In the genomic region with DNA sequence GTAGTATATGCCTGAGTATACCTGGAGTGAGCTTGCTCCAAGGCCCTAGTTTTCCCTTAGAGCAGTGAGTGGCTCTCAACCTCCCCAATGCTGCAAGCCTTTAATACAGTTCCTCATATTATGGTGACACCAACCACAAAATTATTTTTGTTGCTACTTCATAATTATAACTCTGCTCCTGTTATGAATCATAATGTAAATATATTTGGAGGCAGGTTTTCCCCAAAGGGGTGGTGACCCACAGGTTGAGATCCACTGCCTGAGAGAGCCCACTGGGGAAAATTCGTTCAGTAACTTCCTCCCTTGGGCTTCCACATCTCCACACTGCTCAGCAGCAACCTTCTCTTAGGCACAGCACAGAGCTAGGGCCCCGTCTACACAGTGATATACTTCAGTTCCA, we compare ENCODE assay signal across 20 mouse cellular contexts.
DNase-seq lines count a peak whose midpoint lies in the region; ATAC-seq and TF ChIP-seq lines count a peak whose summit lies in the region.
"Had no signal": no experiment of that assay in that cellular context is flagged by ENCODE, and none has a peak within 500 bp of the region (broad histone marks: within the 10 kb centered on the region; RNA-seq: fewer than 3 reads in every experiment).

No protein-coding gene starts in this region.

- no peaks in the 10 kb centered on the region for H3K79me2 ChIP-seq in CH12.LX (replicated peaks; ENCODE audit: control insufficient read depth, extremely low read depth, insufficient read depth, poor library complexity, severe bottlenecking)

- H3K9ac ChIP-seq in CH12.LX (ENCODE audit: insufficient read depth, low read depth) = no peak overlapping the region
- no peak overlapping the region for H3K9ac ChIP-seq in neural tube, embryonic 15.5 days (replicated peaks)

- DNase-seq in A20 (ENCODE audit: low read depth, low spot score) (peak; percentile 64), CH12.LX (ENCODE audit: extremely low read depth) (peak; percentile 85)
- DNase-seq in spleen, postnatal 10 days (ENCODE audit: low spot score in 2 of 2) = no peak
- DNase-seq: adrenal gland, adult 2 months; adrenal gland, adult 8-10 months; adrenal gland, postnatal 10 days; adrenal gland, postnatal 14 days; adrenal gland, postnatal 25 days; adrenal gland, postnatal 36 days; B cell, adult 2 months; cerebellum, adult 11 months; cerebellum, adult 11-12 months; cerebellum, adult 18-20 months; cerebellum, adult 2 months; cerebellum, adult 8-10 months had no signal

- in situ Hi-C loops in CH12.LX (cut with MboI; ENCODE audit: low pct_ligation_motif_present, low pct_unique_long_range_greater_than_20kb, low sequenced_read_pairs) = no loop called here

- peaks cover 18 to 65% of the 10 kb centered on the region in 2 experiments for H3K4me1 ChIP-seq in CH12.LX (ENCODE audit: control insufficient read depth in 1 of 2, insufficient read depth in 2 of 2)
- H3K4me1 ChIP-seq in neural tube, embryonic 15.5 days = 0 out of 2 replicates have a peak, but pooled peaks cover 12% of the 10 kb centered on the region

- peak; percentile 63 for TF ChIP-seq EP300 in CH12.LX (IDR thresholded peaks at IDR 0.05; ENCODE audit: low read length)

- TF ChIP-seq CTCF in CH12.LX (conservative IDR thresholded peaks at IDR 0.05 in 1 of 2, IDR thresholded peaks at IDR 0.05 in 1 of 2; ENCODE audit: low read depth in 2 of 2, low read length in 2 of 2) = no peak

- no peaks in the 10 kb centered on the region for H3K36me3 ChIP-seq in CH12.LX (replicated peaks in 1 of 2; ENCODE audit: control insufficient read depth in 1 of 2, insufficient read depth in 1 of 2, low read length in 1 of 2)
- H3K36me3 ChIP-seq in neural tube, embryonic 15.5 days = no peaks in the 10 kb centered on the region
- H3K36me3 ChIP-seq: G1E had no signal

- peak overlapping the region; percentile 69 for H3K27ac ChIP-seq in CH12.LX (ENCODE audit: insufficient read depth, low read depth)
- H3K27ac ChIP-seq in neural tube, embryonic 15.5 days (replicated peaks) = no peak overlapping the region

- TF ChIP-seq POLR2A in CH12.LX (IDR thresholded peaks at IDR 0.05; ENCODE audit: low read depth, low read length) = no peak

- no peak for TF ChIP-seq RAD21 in CH12.LX (IDR thresholded peaks at IDR 0.05; ENCODE audit: low read depth, low read length)

- no peak overlapping the region for H3K4me2 ChIP-seq in CH12.LX (ENCODE audit: insufficient read depth, low read depth, poor library complexity, severe bottlenecking)
- no peak overlapping the region for H3K4me2 ChIP-seq in neural tube, embryonic 15.5 days

- ATAC-seq in neural tube, embryonic 15.5 days (ENCODE audit: low FRiP score) = no peak
- ATAC-seq: activated CD4-positive, CD25-positive, alpha-beta regulatory T cell, adult 4 months; CD4-positive, CD25-positive, alpha-beta regulatory T cell, adult 4 months had no signal

- no peak overlapping the region for H3K4me3 ChIP-seq in CH12.LX (replicated peaks in 1 of 3; ENCODE audit: low read depth in 2 of 3, low read length in 2 of 3, poor library complexity in 1 of 3)
- H3K4me3 ChIP-seq in neural tube, embryonic 15.5 days (replicated peaks) = no peak overlapping the region

- H3K27me3 ChIP-seq in CH12.LX (replicated peaks) = no peaks in the 10 kb centered on the region
- H3K27me3 ChIP-seq in neural tube, embryonic 15.5 days (replicated peaks) = no peaks in the 10 kb centered on the region
- H3K27me3 ChIP-seq: Patski had no signal

- dilution Hi-C loops in CH12.LX (cut with MboI; ENCODE audit: extremely low pct_ligation_motif_present, extremely low pct_unique_long_range_greater_than_20kb, low sequenced_read_pairs) = no loop called here

- H3K9me3 ChIP-seq in CH12.LX (replicated peaks; ENCODE audit: low read length) = peaks cover 7% of the 10 kb centered on the region
- H3K9me3 ChIP-seq in neural tube, embryonic 15.5 days (replicated peaks) = no peaks in the 10 kb centered on the region
- H3K9me3 ChIP-seq: G1E had no signal

- WGBS in neural tube, embryonic 15.5 days = 80% methylated on average over 2 of the region's 2 CpGs

TF ChIP-seq in CH12.LX, 34 proteins besides CTCF, POLR2A, EP300 and RAD21:
- TF ChIP-seq MAFK (IDR thresholded peaks at IDR 0.05; ENCODE audit: insufficient replicate concordance, low read length) (peak; percentile 31; the same call in 1 of the 2 replicates), IRF4 (IDR thresholded peaks at IDR 0.05; ENCODE audit: low read depth, low read length) (peak; percentile 80), BHLHE40 (IDR thresholded peaks at IDR 0.05; ENCODE audit: low read depth, low read length) (0 out of 2 replicates have a peak, but pooled peaks have one; percentile 36), ETS1 (conservative IDR thresholded peaks at IDR 0.05; ENCODE audit: low read depth, low read length) (peak; percentile 67), MAZ (IDR thresholded peaks at IDR 0.05; ENCODE audit: low read depth, low read length) (no peak), JUN (IDR thresholded peaks at IDR 0.05; ENCODE audit: insufficient read depth, low read depth, low read length) (0 out of 2 replicates have a peak, but pooled peaks have one; percentile 23), JUND (conservative IDR thresholded peaks at IDR 0.05; ENCODE audit: low read depth, low read length) (peak; percentile 84), KAT2A (IDR thresholded peaks at IDR 0.05; ENCODE audit: insufficient replicate concordance, low read length) (no peak), MEF2A (IDR thresholded peaks at IDR 0.05; ENCODE audit: borderline replicate concordance, low read depth, low read length) (peak; percentile 90)
TF ChIP-seq in CH12.LX: peak in this region for 7.

Comparison
In these comparisons a context has a peak if more than half of its experiments do, and no peak if none do; other contexts are left out.
1. DNase-seq: peak in A20 (single experiment) and CH12.LX (single experiment); none in spleen, postnatal 10 days (0 of 2).